Mouse (Mus musculus): ENCODE measurements at regions not wholly inside any gene's neighbourhood (a gene's known extent, or its start where the extent isn't known, plus 50 kb on each side); places are given as distances from the start of the nearest gene placed in this dataset. TPM values are rescaled to one million over a fixed set of nuclear protein-coding genes. Genes with fewer than 3 reads are reported as not detected.

Small RNA genes lying in the stretch of these regions (microRNA-seq; reads per million reads assigned to microRNA genes)
- gene Mir3089, result not detected
